Mouse (Mus musculus) bone marrow, adult 2 months (tissue): ENCODE results near the gene Ankrd13b. TPM values are rescaled to one million over a fixed set of nuclear protein-coding genes. Genes with fewer than 3 reads are reported as not detected.

ENCODE experiments used
- H3K27ac ChIP-seq: fragments of 200-500 bp; 2 replicates; pipeline ENCODE4 v1.5.1; 2012; ENCODE audit warnings: low read depth, mild to moderate bottlenecking, control low read depth, inconsistent platforms, low read length; ENCODE audit not compliant: control insufficient read depth, poor library complexity, insufficient read depth
- H3K4me1 ChIP-seq: fragments of 200-500 bp; 2 replicates; pipeline ENCODE4 v1.6.1; 2011; ENCODE audit warnings: low read length; ENCODE audit not compliant: control insufficient read depth, insufficient read depth
- H3K4me3 ChIP-seq: fragments of 200-500 bp; replicated peaks from 2 replicates; pipeline ENCODE3; 2011; ENCODE audit warnings: mild to moderate bottlenecking, low read depth, low read length, control low read depth; ENCODE audit not compliant: control insufficient read depth
- CTCF ChIP-seq: fragments of 200-500 bp; IDR thresholded peaks from 2 replicates; pipeline ENCODE4 v1.5.1; 2011; ENCODE audit warnings: low read length, control low read depth; ENCODE audit not compliant: control insufficient read depth, insufficient read depth
- POLR2A ChIP-seq: fragments of 200-500 bp; IDR thresholded peaks from 2 replicates; pipeline ENCODE4 v1.6.1; 2011; ENCODE audit warnings: low read depth, mild to moderate bottlenecking, control low read depth, low read length, borderline replicate concordance; ENCODE audit not compliant: control insufficient read depth
- WGBS: fragments of 180-500 bp; shearing (Covaris S2); methylation state at CpG from one replicate; pipeline ENCODE4 v1.1.7; 2018; 5-methylcytosine and 5-hydroxymethylcytosine counted together
- polyA plus RNA-seq: library from polyadenylated mRNA; stranded (reverse); fragments of >200 nt; gene quantifications from 2 replicates; pipeline ENCODE4 v1.2.4, GENCODE M21; 2011; ENCODE audit warnings: low replicate concordance; ENCODE audit not compliant: missing spikeins, insufficient read depth, insufficient read length

The Ankrd13b gene
- polyA plus RNA-seq, 1 experiment, result 5.7 TPM

DNA sequence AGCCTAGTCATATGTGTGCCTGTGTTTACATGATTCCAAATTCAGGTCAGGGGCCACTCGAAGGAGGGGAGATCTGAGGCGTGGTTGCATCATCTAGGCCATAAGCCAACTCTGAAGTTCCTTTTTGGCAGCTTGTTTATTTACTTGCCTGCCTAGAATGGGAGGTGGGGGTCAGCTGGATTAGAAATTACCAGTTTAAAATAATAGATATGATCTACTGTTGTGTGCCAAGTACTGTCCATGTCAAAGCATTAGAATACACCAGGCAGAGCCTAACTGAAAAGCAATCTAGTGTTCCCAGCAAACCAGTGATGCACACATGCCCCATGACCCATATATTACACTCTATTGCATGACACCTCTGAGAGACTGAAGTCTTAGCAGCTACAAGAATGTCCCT is 44.5 kb downstream of the Ankrd13b start:
- H3K4me3 ChIP-seq, result no peak overlapping the region
- no peak overlapping the region for H3K27ac ChIP-seq
- WGBS, result 14% methylated on average over 2 of the region's 2 CpGs
- TF ChIP-seq CTCF, result no peak
- TF ChIP-seq POLR2A, result no peak
- peaks cover 3% of the 10 kb centered on the region for H3K4me1 ChIP-seq

DNA sequence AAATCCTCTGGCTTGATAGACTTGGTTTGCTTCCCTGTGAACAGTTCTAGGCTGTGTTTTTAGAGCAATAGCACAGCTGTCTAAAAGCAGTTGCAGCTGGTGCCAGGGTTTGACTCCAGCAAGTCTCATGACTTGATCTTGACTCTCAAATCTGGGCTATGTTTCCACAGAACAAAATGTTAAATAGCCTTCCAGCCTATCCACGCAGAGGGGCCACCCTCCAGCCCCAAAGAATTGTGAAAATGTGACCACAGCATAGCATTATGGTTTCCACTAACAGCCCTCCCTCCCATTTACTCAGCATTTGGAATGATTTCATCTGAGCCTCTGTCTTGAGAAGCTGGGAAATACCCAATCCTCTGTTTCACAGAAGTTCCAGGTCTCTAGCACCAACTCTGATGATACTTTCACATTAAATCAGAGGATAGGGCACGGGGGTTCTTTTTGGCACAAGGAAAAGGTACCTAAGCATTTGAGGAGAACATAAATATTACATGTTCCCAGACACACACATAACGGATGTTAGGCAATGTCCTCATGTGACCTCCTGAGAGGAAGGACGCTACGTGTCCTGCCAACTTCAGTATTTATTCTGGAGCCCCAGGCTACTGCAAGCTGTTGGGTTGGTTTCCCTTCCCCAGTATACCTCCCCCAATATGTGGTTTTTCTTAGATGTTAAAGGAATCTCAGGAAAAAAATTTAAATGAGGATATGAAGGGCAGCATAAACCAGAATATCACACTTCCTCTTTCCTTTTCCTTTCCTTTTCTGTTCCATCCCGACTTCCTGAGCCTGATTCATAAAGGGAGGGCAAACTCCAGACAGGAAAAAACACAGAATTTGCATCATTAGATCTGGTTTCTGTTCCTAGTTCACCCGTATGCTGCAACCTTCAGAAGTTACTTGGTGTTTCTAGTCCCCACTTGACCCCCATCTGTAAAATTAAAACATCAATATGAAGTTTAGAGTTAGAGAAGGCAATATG is 47.0 kb downstream of the Ankrd13b start:
- 12% methylated on average over 7 of the region's 7 CpGs for WGBS
- no peak for TF ChIP-seq POLR2A
- TF ChIP-seq CTCF, result no peak
- peaks cover 3% of the 10 kb centered on the region for H3K4me1 ChIP-seq
- H3K4me3 ChIP-seq, result no peak overlapping the region
- H3K27ac ChIP-seq, result no peak overlapping the region; the same call in 1 of the 2 replicates

DNA sequence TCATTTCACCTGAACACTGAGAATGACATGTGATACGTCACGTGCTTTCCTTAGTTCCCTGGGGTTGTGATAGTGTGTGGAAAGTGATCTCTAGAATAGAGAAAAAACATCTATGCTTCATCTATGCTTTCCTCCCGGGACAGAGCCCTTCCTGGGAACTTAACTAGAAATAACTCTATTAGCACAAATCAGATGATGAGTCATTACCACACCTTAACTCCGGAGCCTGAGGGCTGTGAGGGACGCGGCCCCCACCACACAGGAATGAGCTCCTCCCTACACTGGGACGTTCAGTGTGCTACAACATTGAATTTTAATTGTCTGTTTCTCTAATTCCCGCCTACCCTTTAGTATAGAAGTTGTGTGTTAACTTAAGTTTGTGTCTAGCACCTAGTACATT is 48.5 kb downstream of the Ankrd13b start:
- Histone ChIP-seq H3K4me3 (no peak overlapping the region), H3K4me1 (peaks cover 3% of the 10 kb centered on the region), H3K27ac (no peak overlapping the region)
- 73% methylated on average over 8 of the region's 8 CpGs for WGBS
- TF ChIP-seq POLR2A, result no peak
- TF ChIP-seq CTCF, result no peak

DNA sequence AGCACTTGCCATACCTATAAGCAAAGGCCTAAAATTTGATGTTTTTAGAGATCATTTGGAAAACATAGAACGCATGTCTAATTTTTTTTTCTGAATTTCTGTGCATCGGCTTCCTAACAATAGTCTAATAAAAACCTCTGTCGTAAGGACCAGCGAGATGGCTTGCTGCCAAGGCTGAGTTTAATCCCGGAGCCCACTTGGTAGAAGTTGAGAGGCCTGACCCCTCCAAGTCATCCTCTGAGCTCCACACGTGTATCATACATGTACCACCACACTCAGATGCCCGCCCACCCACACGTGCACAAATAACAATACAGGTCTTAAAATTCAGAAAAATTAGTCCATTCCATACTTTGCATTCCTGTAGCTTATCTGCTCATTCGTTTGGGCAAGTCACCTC is 49.4 kb downstream of the Ankrd13b start:
- Histone ChIP-seq H3K4me3 (no peak overlapping the region), H3K27ac (no peak overlapping the region), H3K4me1 (peaks cover 1% of the 10 kb centered on the region)
- TF ChIP-seq POLR2A (no peak), CTCF (no peak)
- WGBS, result 85% methylated on average over 9 of the region's 9 CpGs

DNA sequence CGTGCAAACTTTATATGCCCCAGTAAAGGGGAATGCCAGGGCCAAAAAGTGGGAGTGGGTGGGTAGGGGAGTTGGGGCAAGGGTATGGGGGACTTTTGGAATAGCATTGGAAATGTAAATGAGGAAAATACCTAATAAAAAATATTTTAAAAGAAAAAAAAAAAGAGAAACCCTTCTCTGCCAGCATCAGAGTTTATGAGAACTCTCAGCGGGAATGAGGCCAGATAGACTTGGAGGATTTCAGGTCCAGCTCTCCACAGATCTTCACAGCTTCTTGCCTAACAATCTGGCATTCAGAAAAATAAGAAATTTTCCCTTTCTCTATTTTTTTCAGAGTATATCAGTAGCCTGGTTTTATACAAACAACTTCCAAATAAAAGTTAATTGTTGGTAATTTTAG is 52.5 kb downstream of the Ankrd13b start:
- H3K4me1 ChIP-seq, result no peaks in the 10 kb centered on the region; the same call in 1 of the 2 replicates
- TF ChIP-seq CTCF, result no peak
- TF ChIP-seq POLR2A, result no peak
- WGBS, result 90% methylated on average over 2 of the region's 2 CpGs
- H3K27ac ChIP-seq, result no peak overlapping the region
- H3K4me3 ChIP-seq, result no peak overlapping the region

DNA sequence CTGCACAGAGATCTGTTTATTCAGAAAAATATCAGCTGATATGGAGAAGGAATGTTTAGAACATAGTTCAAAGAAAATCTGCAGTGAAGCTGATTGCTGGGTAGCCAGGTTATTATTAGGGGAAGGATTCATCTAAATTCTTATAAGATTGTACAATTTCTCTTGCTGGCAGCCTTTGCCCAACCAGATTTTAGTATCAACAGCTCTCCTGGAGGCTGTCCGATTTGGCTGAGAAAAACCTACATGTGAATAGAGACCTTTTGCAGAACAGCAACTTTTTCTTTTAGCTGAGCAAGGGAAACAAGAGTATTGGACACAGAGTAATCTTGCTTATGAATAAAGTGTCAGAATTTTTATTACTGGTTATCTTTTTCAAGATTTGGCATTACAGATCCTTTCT is 61.0 kb downstream of the Ankrd13b start:
- TF ChIP-seq POLR2A, result no peak
- no peak for TF ChIP-seq CTCF
- no peak overlapping the region for H3K27ac ChIP-seq
- H3K4me1 ChIP-seq, result no peaks in the 10 kb centered on the region
- WGBS, result 78% methylated on average over 1 of the region's 1 CpGs
- no peak overlapping the region for H3K4me3 ChIP-seq

DNA sequence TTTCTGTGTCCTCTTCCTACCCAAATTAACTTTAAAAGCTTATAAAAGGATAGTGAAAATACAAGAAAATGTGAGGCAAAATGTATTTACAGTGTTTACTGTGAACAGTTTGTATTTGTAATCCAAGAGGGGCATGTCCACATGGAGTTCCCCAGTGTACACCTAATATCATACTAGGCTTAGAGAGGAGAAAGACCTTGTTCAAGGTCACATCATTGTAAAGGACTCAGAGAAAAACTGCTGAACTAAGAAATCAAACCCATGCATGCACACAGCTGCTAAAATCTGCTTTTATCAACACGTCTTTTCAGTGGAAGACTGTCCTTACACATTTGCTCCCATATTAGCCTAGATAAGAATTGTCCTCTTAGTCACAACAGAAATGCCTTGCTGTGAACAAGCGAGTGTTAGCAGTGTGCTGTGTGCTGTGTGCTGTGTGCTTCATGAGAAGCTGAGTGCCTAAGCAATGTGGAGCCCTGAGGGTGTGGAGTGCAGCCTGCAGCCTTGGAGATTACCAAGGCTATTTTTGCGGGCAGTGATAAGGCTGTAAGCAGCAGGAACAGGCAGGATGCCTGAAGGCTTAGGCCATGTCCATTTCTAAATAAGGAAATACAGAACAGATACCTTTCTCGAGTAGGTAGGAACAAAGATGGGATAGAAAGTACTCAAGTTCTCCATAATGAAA is 66.2 kb downstream of the Ankrd13b start:
- no peak for TF ChIP-seq CTCF
- no peak for TF ChIP-seq POLR2A
- Histone ChIP-seq H3K4me3 (no peak overlapping the region), H3K27ac (no peak overlapping the region), H3K4me1 (no peaks in the 10 kb centered on the region)
- 65% methylated on average over 4 of the region's 4 CpGs for WGBS

Other genes with a start within 250 kb of the Ankrd13b start
- 0.57 and 1.00 TPM in 2 replicates for gene Coro6, start 27.3 kb downstream of the Ankrd13b start, polyA plus RNA-seq
- gene Git1, start 3.9 kb upstream of the Ankrd13b start, polyA plus RNA-seq, result 10.2 and 16.1 TPM in 2 replicates
- gene Abhd15, start 25.4 kb upstream of the Ankrd13b start, polyA plus RNA-seq, result 0.61 and 5.6 TPM in 2 replicates
- 4.0 and 5.1 TPM in 2 replicates for gene Trp53i13, start 26.3 kb upstream of the Ankrd13b start, polyA plus RNA-seq
- 0.56 and 0.87 TPM in 2 replicates for gene Gm10392, start 29.5 kb upstream of the Ankrd13b start, polyA plus RNA-seq
- 6.5 and 8.8 TPM in 2 replicates for gene Taok1, start 118.1 kb upstream of the Ankrd13b start, polyA plus RNA-seq
- 9.6 and 22.5 TPM in 2 replicates for gene Nufip2, start 196.5 kb upstream of the Ankrd13b start, polyA plus RNA-seq
- not detected in 2 replicates for gene Cryba1, start 235.6 kb upstream of the Ankrd13b start, polyA plus RNA-seq